Mouse (Mus musculus) cortical plate, adult 2 months (tissue): ENCODE results near the gene Cadps2. TPM values are rescaled to one million over a fixed set of nuclear protein-coding genes. Genes with fewer than 3 reads are reported as not detected.

Source experiments
- H3K27ac ChIP-seq: fragments of 200-500 bp; 2 replicates; pipeline ENCODE4 v1.5.1; 2012; ENCODE audit warnings: low read length, control low read depth, inconsistent platforms; ENCODE audit not compliant: insufficient read depth
- H3K4me1 ChIP-seq: fragments of 200-500 bp; 2 replicates; pipeline ENCODE4 v1.6.1; 2011; ENCODE audit warnings: low read length; ENCODE audit not compliant: control insufficient read depth, insufficient read depth
- H3K4me3 ChIP-seq: fragments of 200-500 bp; 2 replicates; pipeline ENCODE4 v1.5.1; 2011; ENCODE audit warnings: mild to moderate bottlenecking, low read length, control low read depth; ENCODE audit not compliant: insufficient read depth
- CTCF ChIP-seq: fragments of 200-500 bp; IDR thresholded peaks from 2 replicates; pipeline ENCODE4 v1.5.1; 2011; ENCODE audit warnings: mild to moderate bottlenecking, control low read depth, low read length; ENCODE audit not compliant: insufficient read depth; ENCODE audit errors: extremely low read depth
- POLR2A ChIP-seq: fragments of 200-500 bp; IDR thresholded peaks from 2 replicates; pipeline ENCODE4 v1.6.1; 2011; ENCODE audit warnings: mild to moderate bottlenecking, low read length, control low read depth; ENCODE audit not compliant: insufficient read depth; ENCODE audit errors: extremely low read depth
- polyA plus RNA-seq: library from polyadenylated mRNA; depleted of rRNA; stranded (reverse); fragments of >200 nt; gene quantifications from 2 replicates; pipeline ENCODE4 v1.2.3, GENCODE M21; 2012

The Cadps2 gene
- polyA plus RNA-seq, 1 experiment = 40.9 TPM

- Histone ChIP-seq H3K27ac (no peak overlapping the region), H3K4me1 (no peaks in the 10 kb centered on the region), H3K4me3 (no peak overlapping the region)
- no peak for TF ChIP-seq POLR2A
- TF ChIP-seq CTCF = no peak
Measured at GRCm38 (mm10) chr6:23805333-23805732, 33.9 kb downstream of the Cadps2 start.

DNA sequence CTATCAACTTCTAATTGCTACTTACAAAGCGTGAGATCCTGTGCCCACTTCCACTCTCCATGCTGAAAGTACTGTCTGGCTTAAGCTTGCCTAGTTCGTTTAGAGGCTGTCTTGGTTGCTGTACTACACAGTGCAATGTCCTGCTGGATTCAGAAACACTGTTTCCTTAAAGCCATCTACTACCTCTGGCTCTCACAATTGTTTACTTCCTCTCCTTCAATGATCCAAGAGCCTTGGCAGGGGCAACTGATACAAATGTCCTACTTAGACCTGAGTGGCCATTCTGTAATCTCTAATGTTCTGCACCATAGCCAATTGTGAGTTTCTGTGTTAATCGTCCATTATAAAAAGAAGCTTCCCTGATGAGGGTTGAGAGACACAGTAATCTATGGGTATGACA is 47.4 kb downstream of the Cadps2 start:
- TF ChIP-seq CTCF (no peak), POLR2A (no peak)
- H3K4me3 ChIP-seq = no peak overlapping the region
- H3K27ac ChIP-seq = no peak overlapping the region
- H3K4me1 ChIP-seq = no peaks in the 10 kb centered on the region

- Histone ChIP-seq H3K27ac (no peak overlapping the region), H3K4me1 (no peaks in the 10 kb centered on the region), H3K4me3 (no peak overlapping the region)
- TF ChIP-seq CTCF (no peak), POLR2A (no peak)
Measured at GRCm38 (mm10) chr6:23777641-23778040, 61.6 kb downstream of the Cadps2 start.

- no peaks in the 10 kb centered on the region for H3K4me1 ChIP-seq
- H3K4me3 ChIP-seq = no peak overlapping the region
- TF ChIP-seq POLR2A (no peak), CTCF (peak; percentile 49)
- H3K27ac ChIP-seq = no peak overlapping the region
Measured at GRCm38 (mm10) chr6:23762204-23762603, 77.0 kb downstream of the Cadps2 start.

- H3K27ac ChIP-seq = no peak overlapping the region
- no peak overlapping the region for H3K4me3 ChIP-seq
- TF ChIP-seq POLR2A (no peak), CTCF (peak; percentile 18; the same call in 1 of the 2 replicates)
- H3K4me1 ChIP-seq = no peaks in the 10 kb centered on the region
Measured at GRCm38 (mm10) chr6:23758249-23758648, 81.0 kb downstream of the Cadps2 start.

DNA sequence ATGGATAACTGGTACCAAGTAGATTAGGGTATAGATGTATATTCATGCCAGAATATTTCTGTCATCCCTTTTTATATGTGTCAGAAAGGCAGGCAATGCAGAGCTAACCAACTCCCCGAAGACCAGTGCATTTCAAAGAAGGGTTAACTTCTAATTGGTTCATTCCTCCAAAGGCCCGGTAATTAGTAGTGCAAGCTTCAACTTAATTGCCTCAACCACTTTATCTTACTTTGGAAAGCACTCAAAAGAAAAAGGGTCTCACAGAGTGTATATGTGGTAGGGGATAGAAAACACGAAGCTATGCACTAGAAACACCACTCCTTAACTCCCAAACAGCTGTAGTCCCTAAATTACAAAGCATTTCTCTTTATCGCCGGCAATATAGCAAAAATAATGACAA is 90.4 kb downstream of the Cadps2 start:
- no peaks in the 10 kb centered on the region for H3K4me1 ChIP-seq
- TF ChIP-seq CTCF = no peak
- no peak for TF ChIP-seq POLR2A
- H3K4me3 ChIP-seq = no peak overlapping the region
- H3K27ac ChIP-seq = no peak overlapping the region

- TF ChIP-seq POLR2A = no peak
- no peak for TF ChIP-seq CTCF
- no peak overlapping the region for H3K4me3 ChIP-seq
- H3K4me1 ChIP-seq = no peaks in the 10 kb centered on the region; the same call in 1 of the 2 replicates
- H3K27ac ChIP-seq = no peak overlapping the region
Measured at GRCm38 (mm10) chr6:23740010-23740409, 99.2 kb downstream of the Cadps2 start.

DNA sequence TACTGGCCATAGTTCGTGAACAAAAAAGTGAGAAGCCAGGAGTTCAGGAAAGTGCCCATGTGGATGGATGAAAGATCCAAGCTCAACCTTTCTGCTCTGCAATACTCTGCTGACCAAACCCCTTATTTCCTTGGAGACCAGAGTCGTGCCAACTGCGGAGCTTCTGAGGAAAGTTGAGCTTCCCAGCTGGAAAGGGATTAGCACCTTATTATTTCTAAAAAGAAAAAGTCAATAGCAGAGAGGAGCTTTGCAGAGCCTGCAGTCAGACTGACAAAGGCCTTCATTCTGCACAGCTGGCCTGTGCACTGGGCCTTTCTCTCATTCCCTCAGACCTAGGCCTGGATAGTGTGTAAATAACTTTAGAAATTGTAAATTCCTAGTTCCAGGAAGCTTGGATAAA is 106.5 kb downstream of the Cadps2 start:
- H3K4me3 ChIP-seq = no peak overlapping the region
- no peak overlapping the region for H3K27ac ChIP-seq
- H3K4me1 ChIP-seq = 0 out of 2 replicates have a peak, but pooled peaks cover 1% of the 10 kb centered on the region
- TF ChIP-seq CTCF = no peak
- no peak for TF ChIP-seq POLR2A

DNA sequence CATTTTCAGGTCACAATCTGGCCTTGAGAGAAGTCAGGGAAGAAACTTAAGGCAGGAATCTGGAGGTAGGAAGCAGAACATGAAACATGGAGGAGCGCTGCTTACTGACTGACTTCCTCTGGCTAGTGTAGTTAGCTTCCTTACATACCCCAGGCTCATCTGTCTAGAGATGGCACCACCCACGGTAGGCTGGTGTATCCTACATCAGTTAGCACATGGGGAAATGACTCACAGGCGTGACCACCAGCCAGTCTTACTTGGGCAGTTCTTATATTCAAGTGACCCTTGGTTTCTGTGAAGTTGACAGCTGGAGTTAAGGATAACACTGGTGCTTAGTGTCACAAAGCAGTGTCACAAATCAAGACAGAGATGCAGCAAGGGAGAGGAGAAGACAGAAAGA is 110.6 kb downstream of the Cadps2 start:
- no peak for TF ChIP-seq POLR2A
- TF ChIP-seq CTCF = no peak
- H3K27ac ChIP-seq = no peak overlapping the region
- 0 out of 2 replicates have a peak, but pooled peaks cover 1% of the 10 kb centered on the region for H3K4me1 ChIP-seq
- no peak overlapping the region for H3K4me3 ChIP-seq

GRCm38 (mm10) chr6:23723697-23724096 is 115.5 kb downstream of the Cadps2 start:
- no peak overlapping the region for H3K27ac ChIP-seq
- H3K4me1 ChIP-seq = peaks cover 1% of the 10 kb centered on the region; the same call in 1 of the 2 replicates
- no peak overlapping the region for H3K4me3 ChIP-seq
- TF ChIP-seq POLR2A = no peak
- TF ChIP-seq CTCF = no peak
